In genomic region chr11:87735691-87736090, GRCm38 (mm10) we compare ENCODE assay signal across 13 mouse cellular contexts. TPM values are rescaled to one million over a fixed set of nuclear protein-coding genes. Genes with fewer than 3 reads are reported as not detected.
DNase-seq lines count a peak whose midpoint lies in the region; ATAC-seq and TF ChIP-seq lines count a peak whose summit lies in the region.
"Had no signal": no experiment of that assay in that cellular context is flagged by ENCODE, and none has a peak within 500 bp of the region (broad histone marks: within the 10 kb centered on the region; RNA-seq: fewer than 3 reads in every experiment).

No protein-coding gene starts in this region.

- no peak overlapping the region for H3K9ac ChIP-seq in intestine, embryonic 14.5 days (ENCODE audit: low read length)
- no peak overlapping the region for H3K9ac ChIP-seq in intestine, embryonic 16.5 days (ENCODE audit: low read depth, low read length)
- H3K9ac ChIP-seq in stomach, embryonic 15.5 days = no peak overlapping the region
- no peak overlapping the region for H3K9ac ChIP-seq in stomach, postnatal 0 days (ENCODE audit: low read length)
- H3K9ac ChIP-seq in stomach, embryonic 16.5 days (ENCODE audit: low read length) = no peak overlapping the region

- 62% methylated on average over 6 of the region's 6 CpGs for WGBS in intestine, embryonic 14.5 days
- 60% methylated on average over 6 of the region's 6 CpGs for WGBS in intestine, embryonic 16.5 days
- 56% methylated on average over 6 of the region's 6 CpGs for WGBS in stomach, embryonic 15.5 days
- 55% methylated on average over 6 of the region's 6 CpGs for WGBS in stomach, postnatal 0 days
- WGBS in stomach, embryonic 16.5 days = 62% methylated on average over 6 of the region's 6 CpGs

- no peaks in the 10 kb centered on the region for H3K27me3 ChIP-seq in intestine, embryonic 14.5 days (replicated peaks; ENCODE audit: control insufficient read depth, insufficient read depth, low read length)
- no peaks in the 10 kb centered on the region for H3K27me3 ChIP-seq in intestine, embryonic 16.5 days (replicated peaks; ENCODE audit: control insufficient read depth, insufficient read depth, low read length)
- no peaks in the 10 kb centered on the region for H3K27me3 ChIP-seq in stomach, embryonic 15.5 days (replicated peaks)
- no peaks in the 10 kb centered on the region for H3K27me3 ChIP-seq in stomach, postnatal 0 days (ENCODE audit: control insufficient read depth, insufficient read depth, low read length)
- H3K27me3 ChIP-seq in stomach, embryonic 16.5 days (ENCODE audit: control insufficient read depth, insufficient read depth, low read length) = no peaks in the 10 kb centered on the region
- H3K27me3 ChIP-seq: hindbrain, embryonic 15.5 days had no signal

- TF ChIP-seq CTCF in stomach, postnatal 0 days (IDR thresholded peaks at IDR 0.05; ENCODE audit: low read depth) = no peak

- no peak for TF ChIP-seq EP300 in stomach, postnatal 0 days (optimal IDR thresholded peaks at IDR 0.05)

- H3K9me3 ChIP-seq in intestine, embryonic 14.5 days (ENCODE audit: control insufficient read depth, low read length) = no peaks in the 10 kb centered on the region
- H3K9me3 ChIP-seq in intestine, embryonic 16.5 days (ENCODE audit: control insufficient read depth, low read length) = no peaks in the 10 kb centered on the region
- H3K9me3 ChIP-seq in stomach, embryonic 15.5 days = no peaks in the 10 kb centered on the region
- H3K9me3 ChIP-seq in stomach, postnatal 0 days (ENCODE audit: control insufficient read depth, low read length) = no peaks in the 10 kb centered on the region
- no peaks in the 10 kb centered on the region for H3K9me3 ChIP-seq in stomach, embryonic 16.5 days (replicated peaks; ENCODE audit: control insufficient read depth, low read length)
- H3K9me3 ChIP-seq: hindbrain, embryonic 15.5 days had no signal

- H3K4me1 ChIP-seq in intestine, embryonic 14.5 days (replicated peaks; ENCODE audit: control insufficient read depth, insufficient read depth, low read length) = peaks cover 9% of the 10 kb centered on the region
- H3K4me1 ChIP-seq in intestine, embryonic 16.5 days (ENCODE audit: control insufficient read depth, insufficient read depth, low read length) = peaks cover 9% of the 10 kb centered on the region; the same call in 1 of the 2 replicates
- H3K4me1 ChIP-seq in stomach, embryonic 15.5 days = peaks cover 8% of the 10 kb centered on the region; the same call in 1 of the 2 replicates
- H3K4me1 ChIP-seq in stomach, postnatal 0 days (replicated peaks; ENCODE audit: control insufficient read depth, insufficient read depth) = no peaks in the 10 kb centered on the region; the same call in 1 of the 2 replicates
- peaks cover 7% of the 10 kb centered on the region for H3K4me1 ChIP-seq in stomach, embryonic 16.5 days (ENCODE audit: control insufficient read depth, insufficient read depth, low read length)

- H3K27ac ChIP-seq in intestine, embryonic 14.5 days (ENCODE audit: low read depth) = 0 out of 2 replicates have a peak overlapping the region, but pooled peaks have one; percentile 87
- H3K27ac ChIP-seq in intestine, embryonic 16.5 days (ENCODE audit: low read length) = no peak overlapping the region; the same call in 1 of the 2 replicates
- peak overlapping the region; percentile 90 for H3K27ac ChIP-seq in stomach, embryonic 15.5 days
- H3K27ac ChIP-seq in stomach, postnatal 0 days (replicated peaks) = no peak overlapping the region
- peak overlapping the region; percentile 75 for H3K27ac ChIP-seq in stomach, embryonic 16.5 days (ENCODE audit: low read length)

- DNase-seq in CD4-positive, CD25-positive, alpha-beta regulatory T cell, adult 2 months (ENCODE audit: low read depth, low spot score) = peak; percentile 9
- DNase-seq in intestine, embryonic 14.5 days (ENCODE audit: low spot score) = no peak
- DNase-seq in stomach, postnatal 0 days (ENCODE audit: low spot score) = no peak
- no peak for DNase-seq in cerebellum, postnatal 25 days
- DNase-seq: cerebellum, postnatal 36 days; kidney, postnatal 36 days; lung, postnatal 36 days; right cerebral cortex, postnatal 4 days had no signal

- peaks cover 20% of the 10 kb centered on the region for H3K36me3 ChIP-seq in intestine, embryonic 14.5 days (ENCODE audit: control insufficient read depth, insufficient read depth, low read length)
- H3K36me3 ChIP-seq in intestine, embryonic 16.5 days (ENCODE audit: control insufficient read depth, insufficient read depth, low read length) = no peaks in the 10 kb centered on the region
- peaks cover 6% of the 10 kb centered on the region; the same call in 1 of the 2 replicates for H3K36me3 ChIP-seq in stomach, embryonic 15.5 days
- 0 out of 2 replicates have a peak, but pooled peaks cover 2% of the 10 kb centered on the region for H3K36me3 ChIP-seq in stomach, postnatal 0 days (ENCODE audit: control insufficient read depth, insufficient read depth, low read length)
- H3K36me3 ChIP-seq in stomach, embryonic 16.5 days (ENCODE audit: control insufficient read depth, insufficient read depth, low read length) = peaks cover 4% of the 10 kb centered on the region; the same call in 1 of the 2 replicates

- no peak overlapping the region for H3K4me3 ChIP-seq in intestine, embryonic 14.5 days (ENCODE audit: low read depth, low read length)
- H3K4me3 ChIP-seq in intestine, embryonic 16.5 days (ENCODE audit: low read length) = no peak overlapping the region
- H3K4me3 ChIP-seq in stomach, embryonic 15.5 days (replicated peaks) = no peak overlapping the region
- no peak overlapping the region for H3K4me3 ChIP-seq in stomach, postnatal 0 days (ENCODE audit: low read depth, low read length)
- H3K4me3 ChIP-seq in stomach, embryonic 16.5 days (replicated peaks; ENCODE audit: low read length) = no peak overlapping the region

- no peak for ATAC-seq in CD4-positive, CD25-positive, alpha-beta regulatory T cell, adult 4 months
- no peak for ATAC-seq in intestine, embryonic 14.5 days (replicated peaks; ENCODE audit: low FRiP score, low TSS enrichment, low read depth)
- ATAC-seq in intestine, embryonic 16.5 days = no peak
- no peak for ATAC-seq in stomach, embryonic 15.5 days (ENCODE audit: insufficient read depth, low FRiP score, low read depth)
- ATAC-seq in stomach, postnatal 0 days (ENCODE audit: low FRiP score, low TSS enrichment) = no peak
- no peak for ATAC-seq in stomach, embryonic 16.5 days (ENCODE audit: insufficient read depth, low FRiP score)

- H3K4me2 ChIP-seq in intestine, embryonic 14.5 days (ENCODE audit: low read length) = no peak overlapping the region; the same call in 1 of the 2 replicates
- no peak overlapping the region for H3K4me2 ChIP-seq in intestine, embryonic 16.5 days (ENCODE audit: low read depth, low read length)
- no peak overlapping the region for H3K4me2 ChIP-seq in stomach, embryonic 15.5 days
- no peak overlapping the region for H3K4me2 ChIP-seq in stomach, postnatal 0 days (replicated peaks; ENCODE audit: low read depth)
- H3K4me2 ChIP-seq in stomach, embryonic 16.5 days (ENCODE audit: low read depth, low read length) = no peak overlapping the region

RNA-seq across cellular contexts. Expression of gene Supt4a, which starts 1.7 kb away (rescaled TPM):
- polyA plus RNA-seq in CD4-positive, CD25-positive, alpha-beta regulatory T cell, adult 4 months (2017; shearing (Covaris generic)) = 100 to 1,000 TPM; 346 to 405 TPM
- polyA plus RNA-seq in intestine, embryonic 14.5 days (2014; fragmentation: Nextera tagmentation; extraction: Ambion mirVana) = 146 and 151 TPM in 2 replicates
- 108 and 111 TPM in 2 replicates for polyA plus RNA-seq in intestine, embryonic 16.5 days (2015; fragmentation: Nextera tagmentation; extraction: Ambion mirVana)
- polyA plus RNA-seq in stomach, embryonic 15.5 days (2015; fragmentation: Nextera tagmentation; extraction: Ambion mirVana) = 118 and 127 TPM in 2 replicates
- polyA plus RNA-seq in stomach, postnatal 0 days (2015; fragmentation: Nextera tagmentation; extraction: Ambion mirVana) = 119 and 121 TPM in 2 replicates
- polyA plus RNA-seq in stomach, embryonic 16.5 days (2015; fragmentation: Nextera tagmentation; extraction: Ambion mirVana) = 116 and 119 TPM in 2 replicates

RNA-seq across cellular contexts. Expression of gene Tspoap1, which starts 24.6 kb away (rescaled TPM):
- polyA plus RNA-seq in CD4-positive, CD25-positive, alpha-beta regulatory T cell, adult 4 months (2017; shearing (Covaris generic)) = 1 to 10 TPM; 3.1 to 3.7 TPM
- polyA plus RNA-seq in intestine, embryonic 14.5 days (2014; fragmentation: Nextera tagmentation; extraction: Ambion mirVana) = 2.5 and 3.7 TPM in 2 replicates
- polyA plus RNA-seq in intestine, embryonic 16.5 days (2015; fragmentation: Nextera tagmentation; extraction: Ambion mirVana) = 0.83 and 1.2 TPM in 2 replicates
- 2.0 and 2.8 TPM in 2 replicates for polyA plus RNA-seq in stomach, embryonic 15.5 days (2015; fragmentation: Nextera tagmentation; extraction: Ambion mirVana)
- 0.56 and 0.70 TPM in 2 replicates for polyA plus RNA-seq in stomach, postnatal 0 days (2015; fragmentation: Nextera tagmentation; extraction: Ambion mirVana)
- polyA plus RNA-seq in stomach, embryonic 16.5 days (2015; fragmentation: Nextera tagmentation; extraction: Ambion mirVana) = 1.5 and 1.7 TPM in 2 replicates

RNA-seq across cellular contexts. Expression of gene Mpo, which starts 57.7 kb away (rescaled TPM):
- polyA plus RNA-seq in CD4-positive, CD25-positive, alpha-beta regulatory T cell, adult 4 months (2017; shearing (Covaris generic)) = not detected
- 1.7 TPM in 2 replicates for polyA plus RNA-seq in intestine, embryonic 14.5 days (2014; fragmentation: Nextera tagmentation; extraction: Ambion mirVana)
- 1.8 and 6.1 TPM in 2 replicates for polyA plus RNA-seq in intestine, embryonic 16.5 days (2015; fragmentation: Nextera tagmentation; extraction: Ambion mirVana)
- 11.1 and 23.1 TPM in 2 replicates for polyA plus RNA-seq in stomach, embryonic 15.5 days (2015; fragmentation: Nextera tagmentation; extraction: Ambion mirVana)
- 0.52 and 0.74 TPM in 2 replicates for polyA plus RNA-seq in stomach, postnatal 0 days (2015; fragmentation: Nextera tagmentation; extraction: Ambion mirVana)
- 17.4 and 19.0 TPM in 2 replicates for polyA plus RNA-seq in stomach, embryonic 16.5 days (2015; fragmentation: Nextera tagmentation; extraction: Ambion mirVana)

Comparison
In these comparisons a context has a peak if more than half of its experiments do, and no peak if none do; other contexts are left out.
1. H3K27ac ChIP-seq: peak in intestine, embryonic 14.5 days (single experiment), stomach, embryonic 15.5 days (single experiment) and stomach, embryonic 16.5 days (single experiment); none in intestine, embryonic 16.5 days (single experiment) and stomach, postnatal 0 days (single experiment).